Comparison of ENCODE assay signal across 26 mouse cellular contexts in genomic region chr9:104275084-104275785, GRCm38 (mm10). TPM values are rescaled to one million over a fixed set of nuclear protein-coding genes. Genes with fewer than 3 reads are reported as not detected.
DNase-seq lines count a peak whose midpoint lies in the region; ATAC-seq and TF ChIP-seq lines count a peak whose summit lies in the region.
"Had no signal": no experiment of that assay in that cellular context is flagged by ENCODE, and none has a peak within 500 bp of the region (broad histone marks: within the 10 kb centered on the region; RNA-seq: fewer than 3 reads in every experiment).

No protein-coding gene starts in this region.

- 0 out of 2 replicates have a peak, but pooled peaks have one; percentile 12 for TF ChIP-seq EP300 in ES-Bruce4 (IDR thresholded peaks at IDR 0.05; ENCODE audit: insufficient read depth, low read depth, low read length)

- WGBS in kidney, adult 2 months, result 77% methylated on average over 17 of the region's 17 CpGs
- WGBS in heart, embryonic 11.5 days (ENCODE audit: insufficient replicate concordance), result 76% methylated on average over 17 of the region's 17 CpGs

- peak; percentile 83 for ATAC-seq in inflammation-experienced regulatory T-cells, adult 6 months
- no peak for ATAC-seq in heart, embryonic 11.5 days (replicated peaks; ENCODE audit: insufficient number of reproducible peaks, low FRiP score, low TSS enrichment)
- ATAC-seq: forebrain, embryonic 15.5 days; hindbrain, embryonic 16.5 days; intestine, postnatal 0 days had no signal

- no peaks in the 10 kb centered on the region for H3K27me3 ChIP-seq in ES-Bruce4 (ENCODE audit: control insufficient read depth, insufficient read depth, low read length, poor library complexity, severe bottlenecking)
- no peaks in the 10 kb centered on the region for H3K27me3 ChIP-seq in kidney, adult 2 months (replicated peaks; ENCODE audit: control insufficient read depth, insufficient read depth, low read length)
- no peaks in the 10 kb centered on the region; the same call in 1 of the 2 replicates for H3K27me3 ChIP-seq in heart, embryonic 11.5 days (ENCODE audit: control insufficient read depth, insufficient read depth, low read length)
- H3K27me3 ChIP-seq: embryonic facial prominence, embryonic 13.5 days; forebrain, embryonic 12.5 days; forebrain, embryonic 15.5 days had no signal

- no peak overlapping the region for H3K9ac ChIP-seq in ES-Bruce4 (ENCODE audit: low read depth, poor library complexity, severe bottlenecking)
- H3K9ac ChIP-seq in heart, embryonic 11.5 days (ENCODE audit: low read depth, low read length), result no peak overlapping the region
- H3K9ac ChIP-seq: embryonic facial prominence, embryonic 13.5 days; forebrain, embryonic 12.5 days; forebrain, embryonic 15.5 days; hindbrain, embryonic 13.5 days had no signal

- H3K4me3 ChIP-seq in ES-Bruce4 (ENCODE audit: low read depth, low read length), result no peak overlapping the region
- no peak overlapping the region for H3K4me3 ChIP-seq in kidney, adult 2 months (ENCODE audit: insufficient read depth, low read depth, low read length)
- no peak overlapping the region for H3K4me3 ChIP-seq in heart, embryonic 11.5 days (ENCODE audit: low read depth, low read length)
- H3K4me3 ChIP-seq: embryonic facial prominence, embryonic 10.5 days; embryonic facial prominence, embryonic 13.5 days; erythroblast, embryonic 14.5 days; forebrain, embryonic 12.5 days; forebrain, embryonic 15.5 days; heart, adult 2 months; heart, embryonic 10.5 days; hindbrain, embryonic 10.5 days; hindbrain, embryonic 13.5 days had no signal

- H3K9me3 ChIP-seq in ES-Bruce4 (replicated peaks; ENCODE audit: control insufficient read depth, insufficient read depth, low read length, poor library complexity, severe bottlenecking), result no peaks in the 10 kb centered on the region
- no peaks in the 10 kb centered on the region for H3K9me3 ChIP-seq in heart, embryonic 11.5 days (replicated peaks; ENCODE audit: control insufficient read depth, low read length)
- H3K9me3 ChIP-seq: embryonic facial prominence, embryonic 10.5 days; embryonic facial prominence, embryonic 13.5 days; forebrain, embryonic 12.5 days; forebrain, embryonic 15.5 days; heart, embryonic 10.5 days; hindbrain, embryonic 10.5 days; hindbrain, embryonic 13.5 days had no signal

- peak; percentile 42 for DNase-seq in CD4-positive helper T cell, adult 2 months (ENCODE audit: low read depth, low spot score)
- DNase-seq in R1 (ENCODE audit: low read depth, low spot score), result peak; percentile 73
- no peak for DNase-seq in cerebellum, adult 8-10 months
- DNase-seq in kidney, adult 2 months, result no peak
- DNase-seq: adrenal gland, adult 2 months; adrenal gland, postnatal 14 days; cerebellum, adult 11 months; cerebellum, adult 2 months; cerebellum, postnatal 36 days; embryo, embryonic 11 days; gastrocnemius, postnatal 25 days; heart, adult 2 months; heart, postnatal 36 days had no signal

- H3K27ac ChIP-seq in ES-Bruce4 (ENCODE audit: insufficient read depth, low read length), result no peak overlapping the region
- H3K27ac ChIP-seq in kidney, adult 2 months (ENCODE audit: insufficient read depth, low read depth, low read length), result no peak overlapping the region
- H3K27ac ChIP-seq in heart, embryonic 11.5 days (ENCODE audit: low read depth, low read length), result no peak overlapping the region
- H3K27ac ChIP-seq: embryonic facial prominence, embryonic 10.5 days; embryonic facial prominence, embryonic 13.5 days; forebrain, embryonic 12.5 days; forebrain, embryonic 15.5 days; heart, adult 2 months; heart, embryonic 10.5 days; hindbrain, embryonic 10.5 days; hindbrain, embryonic 13.5 days had no signal

- H3K36me3 ChIP-seq in ES-Bruce4 (ENCODE audit: control insufficient read depth, insufficient read depth, low read length, poor library complexity, severe bottlenecking), result no peaks in the 10 kb centered on the region
- no peaks in the 10 kb centered on the region for H3K36me3 ChIP-seq in kidney, adult 2 months (ENCODE audit: control insufficient read depth, insufficient read depth, low read length)
- H3K36me3 ChIP-seq in heart, embryonic 11.5 days (ENCODE audit: control insufficient read depth, insufficient read depth, low read length), result no peaks in the 10 kb centered on the region
- H3K36me3 ChIP-seq: embryonic facial prominence, embryonic 10.5 days; embryonic facial prominence, embryonic 13.5 days; forebrain, embryonic 12.5 days; forebrain, embryonic 15.5 days; heart, embryonic 10.5 days; hindbrain, embryonic 10.5 days; hindbrain, embryonic 13.5 days had no signal

- H3K4me1 ChIP-seq in ES-Bruce4 (ENCODE audit: control insufficient read depth, insufficient read depth, low read length), result peaks cover 2% of the 10 kb centered on the region
- no peaks in the 10 kb centered on the region; the same call in 1 of the 2 replicates for H3K4me1 ChIP-seq in kidney, adult 2 months (ENCODE audit: control insufficient read depth, insufficient read depth, low read length)
- H3K4me1 ChIP-seq in heart, embryonic 11.5 days (ENCODE audit: control insufficient read depth, insufficient read depth, low read length), result no peaks in the 10 kb centered on the region
- H3K4me1 ChIP-seq: embryonic facial prominence, embryonic 10.5 days; embryonic facial prominence, embryonic 13.5 days; forebrain, embryonic 12.5 days; forebrain, embryonic 15.5 days; heart, embryonic 10.5 days; hindbrain, embryonic 10.5 days; hindbrain, embryonic 13.5 days had no signal

- TF ChIP-seq POLR2A in ES-Bruce4 (IDR thresholded peaks at IDR 0.05; ENCODE audit: insufficient read depth, low read length), result no peak
- TF ChIP-seq POLR2A in kidney, adult 2 months (IDR thresholded peaks at IDR 0.05; ENCODE audit: low read depth, low read length), result no peak

- H3K4me2 ChIP-seq in heart, embryonic 11.5 days, result no peak overlapping the region
- H3K4me2 ChIP-seq: embryonic facial prominence, embryonic 13.5 days; forebrain, embryonic 12.5 days; forebrain, embryonic 15.5 days; hindbrain, embryonic 13.5 days had no signal

- TF ChIP-seq CTCF in ES-Bruce4 (IDR thresholded peaks at IDR 0.05; ENCODE audit: low read depth, low read length), result no peak
- TF ChIP-seq CTCF in kidney, adult 2 months (conservative IDR thresholded peaks at IDR 0.05; ENCODE audit: insufficient read depth, insufficient read length, low read depth, low read length), result no peak

RNA-seq across cellular contexts. Expression of gene Dnajc13, which starts 12.5 kb away (rescaled TPM):
- 110 and 119 TPM in 2 replicates for polyA plus RNA-seq in ES-Bruce4 (2011; ENCODE audit: insufficient read depth, insufficient read length, low read depth, missing spikeins)
- 10 to 100 TPM; 22.7 to 30.5 (median 30.3) TPM for polyA plus RNA-seq in inflammation-experienced regulatory T-cells, adult 6 months (2017; shearing (Covaris generic))
- polyA plus RNA-seq in kidney, adult 2 months (2012; rRNA removed), result 104 and 129 TPM in 2 replicates
- 24.2 and 31.9 TPM in 2 replicates for polyA plus RNA-seq in heart, embryonic 11.5 days (2014; fragmentation: Nextera tagmentation; extraction: Ambion mirVana)

Comparison
In these comparisons a context has a peak if more than half of its experiments do, and no peak if none do; other contexts are left out.
1. DNase-seq: peak in CD4-positive helper T cell, adult 2 months (single experiment) and R1 (single experiment); none in cerebellum, adult 8-10 months (single experiment) and kidney, adult 2 months (single experiment).